Mouse (Mus musculus) megakaryocyte progenitor cell, adult 5-6 weeks (primary cell): ENCODE data around the gene Hsd17b1. TPM values are rescaled to one million over a fixed set of nuclear protein-coding genes. Genes with fewer than 3 reads are reported as not detected.
"Not testable (repeated sequence)": the region's sequence is repeated elsewhere in the genome, so short reads cannot be mapped to it uniquely, and the experiment has no call there.

Experiments
- ATAC-seq: replicated peaks from 2 replicates; pipeline ENCODE4 v1.8.0; 2016; ENCODE audit warnings: mild to moderate bottlenecking, moderate TSS enrichment, inconsistent platforms; ENCODE audit not compliant: poor library complexity
- total RNA-seq, 2 experiments: library from RNA; stranded (forward) in 1 of 2; stranded (reverse) in 1 of 2; fragments of 157-497, 149-512 nt in 1 of 2; fragments of 200-1000 nt in 1 of 2; gene quantifications; 2 replicates each; pipeline versions ENCODE4 v1.2.3 to v1.2.4; 2015 to 2017

Gene Hsd17b1
- total RNA-seq, 2 experiments from 2014 or later, result 5.2 to 6.0 TPM

DNA sequence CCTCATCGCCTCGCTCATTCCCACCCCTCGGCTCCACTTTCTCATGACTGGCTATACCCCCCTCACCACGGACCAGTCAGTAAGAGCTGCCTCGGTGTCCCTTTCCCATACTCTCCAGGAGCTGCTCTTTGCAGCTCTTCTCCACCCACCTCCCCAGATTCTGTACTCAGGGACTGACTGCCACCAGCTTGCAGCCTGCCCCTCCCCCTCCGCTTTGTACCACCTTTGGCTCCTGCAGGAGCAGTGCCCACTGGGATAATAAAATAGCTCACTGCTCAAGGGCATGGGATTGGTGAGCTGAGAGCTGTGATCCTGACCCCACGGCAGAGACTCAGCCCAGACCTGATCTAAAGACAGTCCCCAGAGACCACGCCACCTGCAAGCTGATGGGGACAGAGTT lies 46.3 kb downstream of the Hsd17b1 start:
- ATAC-seq, result not testable (repeated sequence)

DNA sequence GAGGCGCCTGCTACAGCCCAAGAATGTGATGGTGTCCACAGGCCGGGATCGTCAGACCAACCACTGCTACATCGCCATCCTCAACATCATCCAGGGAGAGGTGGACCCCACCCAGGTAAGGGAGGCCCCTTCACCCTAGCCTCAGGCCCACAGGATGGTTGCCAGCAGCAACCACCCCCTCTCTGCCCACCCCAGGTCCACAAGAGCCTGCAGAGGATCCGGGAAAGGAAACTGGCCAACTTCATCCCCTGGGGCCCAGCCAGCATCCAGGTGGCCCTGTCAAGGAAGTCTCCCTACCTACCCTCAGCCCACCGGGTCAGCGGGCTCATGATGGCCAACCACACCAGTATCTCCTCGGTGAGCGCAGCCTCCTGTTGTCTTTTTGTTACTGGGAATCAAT lies 46.8 kb downstream of the Hsd17b1 start:
- ATAC-seq, result not testable (repeated sequence)

DNA sequence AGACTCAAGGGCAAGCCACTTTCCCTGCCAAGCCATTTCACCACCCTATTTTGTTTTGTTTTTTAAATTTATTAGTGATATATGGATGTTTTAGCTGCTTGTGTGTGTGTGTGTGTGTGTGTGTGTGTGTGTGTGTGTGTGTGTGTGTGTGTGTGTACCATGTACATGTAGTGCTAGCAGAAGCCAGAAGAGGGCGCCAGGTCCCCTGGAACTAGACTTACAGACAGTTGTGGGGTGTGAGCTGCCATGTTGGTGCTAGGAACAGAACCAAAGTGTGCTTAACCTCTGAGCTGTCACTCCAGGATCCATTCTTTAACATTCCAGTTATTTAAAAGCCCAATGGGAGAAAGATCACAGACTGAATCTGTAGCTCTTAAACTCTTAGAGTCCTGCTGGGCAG lies 48.9 kb downstream of the Hsd17b1 start:
- ATAC-seq, result no peak

DNA sequence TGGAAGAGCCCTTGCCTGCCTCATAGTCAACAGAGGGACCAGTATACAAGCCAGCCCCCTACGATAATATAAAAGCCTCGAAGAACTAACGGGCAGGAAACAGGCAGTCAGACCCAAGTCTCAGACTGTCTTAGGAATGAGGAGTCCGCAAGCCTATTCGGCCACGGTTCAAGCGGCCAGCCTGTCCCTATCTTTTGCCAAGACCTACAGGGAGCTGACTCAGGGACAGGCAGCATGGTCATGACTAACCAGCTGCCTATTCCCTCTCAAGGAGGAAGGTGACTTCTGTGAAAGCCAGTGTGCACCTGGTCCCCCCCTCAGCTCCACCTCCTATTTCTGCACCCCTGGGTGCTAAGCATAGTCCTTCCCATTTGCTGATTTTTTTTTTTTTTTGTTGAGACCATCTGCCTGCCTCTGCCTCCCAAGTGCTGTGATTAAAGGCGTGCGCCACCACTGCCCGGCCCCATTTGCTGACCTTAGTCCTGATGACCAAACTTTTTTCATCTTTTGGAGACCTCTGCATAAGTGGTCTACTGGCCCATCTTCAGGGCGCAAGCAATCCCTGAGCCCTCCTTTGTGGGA lies 50.9 kb downstream of the Hsd17b1 start:
- no peak for ATAC-seq

Other genes with a start within 250 kb of the Hsd17b1 start
- gene Stat5b, start 227.7 kb upstream of the Hsd17b1 start, total RNA-seq (2015), result 31.1 and 32.2 TPM in 2 replicates
- gene Stat5b, start 227.7 kb upstream of the Hsd17b1 start, total RNA-seq (2017), result 29.4 and 37.2 TPM in 2 replicates
- gene Stat5a, start 219.1 kb upstream of the Hsd17b1 start, total RNA-seq (2015), result 25.3 and 31.0 TPM in 2 replicates
- 31.5 and 32.4 TPM in 2 replicates for gene Stat5a, start 219.1 kb upstream of the Hsd17b1 start, total RNA-seq (2017)
- gene Stat3, start 138.9 kb upstream of the Hsd17b1 start, total RNA-seq (2015), result 38.3 and 38.6 TPM in 2 replicates
- gene Stat3, start 138.9 kb upstream of the Hsd17b1 start, total RNA-seq (2017), result 78.6 and 85.3 TPM in 2 replicates
- 0.51 and 1.7 TPM in 2 replicates for gene Cavin1, start 107.5 kb upstream of the Hsd17b1 start, total RNA-seq (2015)
- gene Cavin1, start 107.5 kb upstream of the Hsd17b1 start, total RNA-seq (2017), result 1.4 and 2.5 TPM in 2 replicates
- 21.4 and 35.3 TPM in 2 replicates for gene Atp6v0a1, start 69.0 kb upstream of the Hsd17b1 start, total RNA-seq (2015)
- gene Atp6v0a1, start 69.0 kb upstream of the Hsd17b1 start, total RNA-seq (2017), result 38.1 and 50.1 TPM in 2 replicates
- 6.0 and 8.4 TPM in 2 replicates for gene Naglu, start 8.4 kb upstream of the Hsd17b1 start, total RNA-seq (2015)
- 9.9 and 12.0 TPM in 2 replicates for gene Naglu, start 8.4 kb upstream of the Hsd17b1 start, total RNA-seq (2017)
- 19.8 and 28.1 TPM in 2 replicates for gene Coasy, start 4.2 kb downstream of the Hsd17b1 start, total RNA-seq (2015)
- gene Coasy, start 4.2 kb downstream of the Hsd17b1 start, total RNA-seq (2017), result 28.0 and 31.7 TPM in 2 replicates
- gene Mlx, start 8.9 kb downstream of the Hsd17b1 start, total RNA-seq (2015), result 76.4 and 83.6 TPM in 2 replicates
- gene Mlx, start 8.9 kb downstream of the Hsd17b1 start, total RNA-seq (2017), result 84.7 and 90.0 TPM in 2 replicates
- gene Psmc3ip, start 17.0 kb downstream of the Hsd17b1 start, total RNA-seq (2015), result 32.7 and 40.2 TPM in 2 replicates
- 58.6 and 67.8 TPM in 2 replicates for gene Psmc3ip, start 17.0 kb downstream of the Hsd17b1 start, total RNA-seq (2017)
- 7.3 and 8.1 TPM in 2 replicates for gene Retreg3, start 41.5 kb downstream of the Hsd17b1 start, total RNA-seq (2015)
- 24.0 and 25.7 TPM in 2 replicates for gene Retreg3, start 41.5 kb downstream of the Hsd17b1 start, total RNA-seq (2017)
- gene Tubg1, start 41.5 kb downstream of the Hsd17b1 start, total RNA-seq (2015), result 20.7 and 21.2 TPM in 2 replicates
- 41.4 and 43.3 TPM in 2 replicates for gene Tubg1, start 41.5 kb downstream of the Hsd17b1 start, total RNA-seq (2017)
- gene Tubg2, start 77.5 kb downstream of the Hsd17b1 start, total RNA-seq (2015), result not detected in 2 replicates
- not detected in 2 replicates for gene Tubg2, start 77.5 kb downstream of the Hsd17b1 start, total RNA-seq (2017)
- 0.51 and 0.77 TPM in 2 replicates for gene Cntnap1, start 92.1 kb downstream of the Hsd17b1 start, total RNA-seq (2015)
- gene Cntnap1, start 92.1 kb downstream of the Hsd17b1 start, total RNA-seq (2017), result 0.34 and 0.87 TPM in 2 replicates
- 0.66 TPM in 1 of 2 replicates, not detected in the other for gene Plekhh3, start 92.9 kb downstream of the Hsd17b1 start, total RNA-seq (2015)
- gene Plekhh3, start 92.9 kb downstream of the Hsd17b1 start, total RNA-seq (2017), result 0.14 and 1.0 TPM in 2 replicates
- not detected in 2 replicates for gene Ccr10, start 97.0 kb downstream of the Hsd17b1 start, total RNA-seq (2015)
- 0.41 TPM in 1 of 2 replicates, not detected in the other for gene Ccr10, start 97.0 kb downstream of the Hsd17b1 start, total RNA-seq (2017)
- 13.8 and 15.8 TPM in 2 replicates for gene Ezh1, start 148.1 kb downstream of the Hsd17b1 start, total RNA-seq (2015)
- gene Ezh1, start 148.1 kb downstream of the Hsd17b1 start, total RNA-seq (2017), result 13.2 and 15.8 TPM in 2 replicates
- gene Ramp2, start 167.6 kb downstream of the Hsd17b1 start, total RNA-seq (2015), result 0.88 TPM in 1 of 2 replicates, not detected in the other
- 1.9 TPM in 1 of 2 replicates, not detected in the other for gene Ramp2, start 167.6 kb downstream of the Hsd17b1 start, total RNA-seq (2017)
- 261 and 263 TPM in 2 replicates for gene Vps25, start 175.3 kb downstream of the Hsd17b1 start, total RNA-seq (2015)
- 70.4 and 86.9 TPM in 2 replicates for gene Vps25, start 175.3 kb downstream of the Hsd17b1 start, total RNA-seq (2017)
- gene Wnk4, start 182.2 kb downstream of the Hsd17b1 start, total RNA-seq (2015), result not detected in 2 replicates
- gene Wnk4, start 182.2 kb downstream of the Hsd17b1 start, total RNA-seq (2017), result not detected in 2 replicates
- 1.1 and 2.0 TPM in 2 replicates for gene Cntd1, start 200.6 kb downstream of the Hsd17b1 start, total RNA-seq (2015)
- gene Cntd1, start 200.6 kb downstream of the Hsd17b1 start, total RNA-seq (2017), result 1.2 and 1.3 TPM in 2 replicates
- gene Coa3, start 200.7 kb downstream of the Hsd17b1 start, total RNA-seq (2015), result 74.0 and 91.0 TPM in 2 replicates
- 43.7 and 47.8 TPM in 2 replicates for gene Coa3, start 200.7 kb downstream of the Hsd17b1 start, total RNA-seq (2017)
- 49.8 and 61.2 TPM in 2 replicates for gene Becn1, start 223.9 kb downstream of the Hsd17b1 start, total RNA-seq (2015)
- 161 and 166 TPM in 2 replicates for gene Becn1, start 223.9 kb downstream of the Hsd17b1 start, total RNA-seq (2017)
- gene Psme3, start 237.8 kb downstream of the Hsd17b1 start, total RNA-seq (2015), result 208 and 220 TPM in 2 replicates
- 116 and 120 TPM in 2 replicates for gene Psme3, start 237.8 kb downstream of the Hsd17b1 start, total RNA-seq (2017)
- gene Aoc2, start 246.7 kb downstream of the Hsd17b1 start, total RNA-seq (2015), result 1.5 and 2.0 TPM in 2 replicates
- 0.75 and 1.6 TPM in 2 replicates for gene Aoc2, start 246.7 kb downstream of the Hsd17b1 start, total RNA-seq (2017)